Mouse (Mus musculus) spleen, adult 2 months (tissue): ENCODE results near the gene Arhgap28. TPM values are rescaled to one million over a fixed set of nuclear protein-coding genes. Genes with fewer than 3 reads are reported as not detected.

ENCODE experiments used
- DNase-seq, 2 experiments: peaks; one replicate each; pipeline versions ENCODE4 v3.0.0 to v3.0.0-alpha.2; 2012 to 2021; ENCODE audit warnings: low spot score in 2 of 2, low read depth in 1 of 2
- H3K27ac ChIP-seq: fragments of 200-500 bp; 2 replicates; pipeline ENCODE4 v1.5.1; 2012; ENCODE audit warnings: low read length, inconsistent platforms; ENCODE audit not compliant: insufficient read depth
- H3K27me3 ChIP-seq: fragments of 200-500 bp; 2 replicates; pipeline ENCODE4 v1.6.1; 2012; ENCODE audit warnings: mild to moderate bottlenecking, moderate library complexity, low read length, inconsistent platforms; ENCODE audit not compliant: control insufficient read depth, insufficient read depth
- H3K36me3 ChIP-seq: fragments of 200-500 bp; 2 replicates; pipeline ENCODE4 v1.6.1; 2012; ENCODE audit warnings: mild to moderate bottlenecking, low read length, inconsistent platforms; ENCODE audit not compliant: control insufficient read depth, insufficient read depth
- H3K4me1 ChIP-seq: fragments of 200-500 bp; 2 replicates; pipeline ENCODE4 v1.6.1; 2011; ENCODE audit warnings: inconsistent platforms; ENCODE audit not compliant: control insufficient read depth, insufficient read depth, insufficient read length
- H3K4me3 ChIP-seq: fragments of 200-500 bp; 2 replicates; pipeline ENCODE4 v1.5.1; 2011; ENCODE audit warnings: mild to moderate bottlenecking, inconsistent platforms; ENCODE audit not compliant: insufficient read depth, insufficient read length; ENCODE audit errors: extremely low read depth
- CTCF ChIP-seq: fragments of 200-500 bp; IDR thresholded peaks from 2 replicates; pipeline ENCODE4 v1.5.1; 2011; ENCODE audit warnings: mild to moderate bottlenecking, inconsistent platforms; ENCODE audit not compliant: insufficient read depth, insufficient read length, insufficient replicate concordance; ENCODE audit errors: extremely low read depth
- POLR2A ChIP-seq: fragments of 200-500 bp; IDR thresholded peaks from 2 replicates; pipeline ENCODE4 v1.6.1; 2011; ENCODE audit warnings: low read depth, low read length, inconsistent platforms
- WGBS: fragments of 180-500 bp; shearing (Covaris S2); methylation state at CpG from one replicate; pipeline ENCODE4 v1.1.7; 2018; 5-methylcytosine and 5-hydroxymethylcytosine counted together
- polyA plus RNA-seq: library from polyadenylated mRNA; depleted of rRNA; stranded (reverse); fragments of >200 nt; gene quantifications from 2 replicates; pipeline ENCODE4 v1.2.3, GENCODE M21; 2012

Gene Arhgap28
- polyA plus RNA-seq, 1 experiment, result 1.1 TPM

DNA sequence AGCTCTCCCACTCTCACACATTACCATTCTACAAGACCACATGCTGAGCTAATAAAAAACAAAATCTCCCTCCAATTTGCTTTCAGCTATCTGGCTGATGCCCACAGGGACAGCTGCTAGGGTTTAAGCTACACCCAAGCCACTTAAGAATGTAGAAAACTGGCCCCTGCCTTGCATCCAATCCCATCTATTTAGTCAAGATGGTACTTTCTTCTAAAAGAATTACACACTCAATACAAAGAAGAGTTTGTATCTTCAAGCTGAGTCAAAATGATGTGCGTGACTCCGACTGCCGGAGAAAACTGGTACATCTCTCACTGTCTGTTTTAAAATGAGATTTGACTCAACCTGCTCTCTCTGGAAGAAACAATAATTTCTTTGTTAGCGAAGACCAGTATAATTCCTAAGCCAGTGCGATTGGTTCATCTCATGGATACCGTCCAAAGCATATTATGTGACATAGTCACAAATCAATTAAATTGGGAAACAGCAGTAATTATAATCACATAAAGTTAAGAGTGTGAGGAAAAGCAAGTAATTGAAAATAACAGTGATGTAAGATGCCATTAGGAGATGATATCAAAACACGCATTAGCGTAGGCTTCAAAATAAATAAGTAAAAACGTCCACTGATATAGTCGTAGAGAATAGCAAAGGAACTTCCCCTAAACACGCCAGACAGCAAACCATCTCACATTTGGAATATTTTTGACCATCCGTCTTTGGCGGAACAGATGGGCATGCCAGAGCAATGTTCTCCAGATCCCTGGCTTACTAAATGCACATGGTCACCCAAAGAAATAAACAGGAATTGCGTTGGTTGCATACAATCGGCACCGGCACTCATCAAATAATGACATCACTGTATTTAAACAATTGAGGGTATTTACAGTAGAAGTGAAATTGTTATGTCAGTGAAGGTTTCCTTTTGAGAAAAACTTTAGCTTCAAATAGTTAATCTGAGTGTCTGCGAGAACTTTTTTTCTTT is 1.0 kb downstream of the Arhgap28 start:
- Histone ChIP-seq H3K36me3 (no peaks in the 10 kb centered on the region), H3K27ac (no peak overlapping the region), H3K4me3 (peak overlapping the region; percentile 14; the same call in 1 of the 2 replicates), H3K27me3 (no peaks in the 10 kb centered on the region; the same call in 1 of the 2 replicates), H3K4me1 (peaks cover 5% of the 10 kb centered on the region; the same call in 1 of the 2 replicates)
- 46% methylated on average over 17 of the region's 17 CpGs for WGBS
- TF ChIP-seq POLR2A (no peak), CTCF (no peak)
- no peak for DNase-seq

DNA sequence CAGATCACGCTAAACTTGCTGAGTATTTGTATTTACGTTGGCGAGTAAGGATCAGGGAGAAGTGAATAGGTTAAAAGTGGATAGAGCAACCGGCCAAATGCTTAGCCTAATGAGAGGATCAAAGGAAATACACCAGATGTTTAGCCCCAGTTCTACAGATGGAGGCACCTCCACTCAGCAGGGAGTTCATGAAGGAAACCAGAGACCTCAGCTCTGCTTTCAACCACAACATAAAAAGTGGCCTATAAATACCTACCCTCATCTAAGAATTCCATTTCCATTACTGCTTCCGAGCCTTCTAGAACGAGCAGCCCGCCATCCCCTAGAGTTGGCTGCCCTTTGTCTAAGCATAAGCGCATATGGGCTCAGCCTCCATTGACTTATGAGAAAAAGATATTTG is 4.1 kb downstream of the Arhgap28 start:
- 68% methylated on average over 8 of the region's 8 CpGs for WGBS
- Histone ChIP-seq H3K36me3 (no peaks in the 10 kb centered on the region), H3K4me1 (peaks cover 5% of the 10 kb centered on the region; the same call in 1 of the 2 replicates), H3K4me3 (no peak overlapping the region), H3K27ac (no peak overlapping the region), H3K27me3 (no peaks in the 10 kb centered on the region; the same call in 1 of the 2 replicates)
- TF ChIP-seq CTCF (no peak), POLR2A (no peak)
- DNase-seq, result no peak

DNA sequence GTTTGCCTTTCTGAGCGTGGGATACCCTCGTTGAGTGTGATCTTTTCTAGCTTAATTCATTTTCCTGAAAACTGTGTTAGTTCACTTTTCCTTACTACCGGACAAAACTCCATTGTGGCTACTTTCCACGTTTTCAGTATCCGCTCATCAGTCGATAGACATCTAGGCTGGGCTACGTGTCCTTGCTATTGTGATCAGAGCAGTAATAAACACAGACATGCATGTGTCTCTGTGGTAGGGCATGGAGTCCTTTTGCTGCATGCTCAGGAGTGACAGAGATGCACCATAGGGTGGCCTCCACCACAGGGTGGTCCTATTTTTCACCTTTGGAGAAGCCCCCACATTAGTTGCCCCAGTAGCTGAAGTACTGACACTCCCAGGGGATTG is 7.2 kb downstream of the Arhgap28 start:
- TF ChIP-seq CTCF (no peak), POLR2A (no peak)
- DNase-seq, result no peak
- H3K4me1 ChIP-seq, result no peaks in the 10 kb centered on the region
- no peak overlapping the region for H3K27ac ChIP-seq
- H3K36me3 ChIP-seq, result no peaks in the 10 kb centered on the region
- H3K27me3 ChIP-seq, result no peaks in the 10 kb centered on the region
- WGBS, result 84% methylated on average over 7 of the region's 7 CpGs
- H3K4me3 ChIP-seq, result no peak overlapping the region

DNA sequence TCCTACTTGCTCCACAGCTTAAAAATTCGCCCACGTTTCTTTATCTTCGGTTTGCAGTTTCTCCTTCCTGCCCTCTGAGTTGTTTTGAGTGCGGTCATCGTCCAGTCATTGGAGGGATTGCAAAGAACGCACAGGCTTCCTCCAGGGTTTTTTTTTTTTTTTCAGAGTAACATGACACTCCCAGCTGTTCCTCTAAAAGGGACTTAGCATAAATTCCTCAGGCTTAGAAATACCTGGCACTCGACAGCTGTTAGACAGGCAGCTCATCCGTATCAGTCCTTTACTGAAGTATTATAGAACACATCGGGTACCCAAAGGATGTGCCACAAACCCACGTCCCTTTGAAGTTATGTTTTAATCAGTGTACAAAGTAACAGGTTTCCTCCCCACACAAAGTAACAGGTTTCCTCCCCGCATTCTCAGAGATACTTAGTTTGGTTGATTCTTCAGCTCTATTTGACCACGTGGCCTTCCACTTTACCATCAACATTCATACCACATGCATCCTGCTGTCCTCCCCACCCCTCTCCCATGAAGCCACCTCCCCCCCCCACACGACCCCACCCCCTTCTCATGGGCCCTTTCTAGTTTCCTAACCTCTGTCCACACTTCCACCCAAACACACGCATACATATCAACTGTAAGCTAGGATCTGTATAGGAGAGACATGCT is 7.7 kb downstream of the Arhgap28 start:
- DNase-seq, result no peak
- TF ChIP-seq POLR2A (no peak), CTCF (no peak)
- no peak overlapping the region for H3K27ac ChIP-seq
- no peaks in the 10 kb centered on the region for H3K27me3 ChIP-seq
- no peaks in the 10 kb centered on the region for H3K4me1 ChIP-seq
- 14% methylated on average over 14 of the region's 14 CpGs for WGBS
- no peaks in the 10 kb centered on the region for H3K36me3 ChIP-seq
- H3K4me3 ChIP-seq, result no peak overlapping the region

DNA sequence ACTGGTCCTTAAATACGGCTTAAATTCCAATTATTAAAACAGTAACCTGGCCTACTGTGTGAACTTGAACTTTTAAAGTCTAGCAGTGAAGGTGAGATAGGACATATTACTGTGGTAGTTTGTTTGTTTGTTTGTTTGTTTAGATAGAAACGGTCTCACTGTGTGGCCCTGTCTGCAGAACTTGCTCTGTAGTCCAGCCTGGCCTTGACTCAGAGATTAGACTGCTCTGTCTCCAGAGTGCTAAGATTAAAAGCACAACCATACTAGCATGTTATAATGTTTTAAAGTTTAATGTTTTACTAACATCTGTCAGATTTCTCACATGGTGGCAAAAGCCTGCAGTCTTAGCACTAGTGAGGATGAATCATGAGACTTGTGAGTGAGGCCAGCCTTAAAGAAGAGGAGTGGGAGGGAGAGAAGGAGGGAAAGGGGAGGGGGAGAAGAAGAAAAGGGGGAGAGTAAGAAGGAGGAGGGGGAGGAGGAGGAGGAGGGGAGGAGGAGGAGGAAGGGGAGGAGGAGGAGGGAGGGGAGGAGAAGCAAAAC is 8.6 kb downstream of the Arhgap28 start:
- Histone ChIP-seq H3K27ac (no peak overlapping the region), H3K36me3 (no peaks in the 10 kb centered on the region), H3K4me3 (no peak overlapping the region), H3K27me3 (no peaks in the 10 kb centered on the region), H3K4me1 (no peaks in the 10 kb centered on the region)
- TF ChIP-seq CTCF (no peak), POLR2A (no peak)
- WGBS, result 90% methylated on average over 2 of the region's 2 CpGs
- DNase-seq, result no peak

DNA sequence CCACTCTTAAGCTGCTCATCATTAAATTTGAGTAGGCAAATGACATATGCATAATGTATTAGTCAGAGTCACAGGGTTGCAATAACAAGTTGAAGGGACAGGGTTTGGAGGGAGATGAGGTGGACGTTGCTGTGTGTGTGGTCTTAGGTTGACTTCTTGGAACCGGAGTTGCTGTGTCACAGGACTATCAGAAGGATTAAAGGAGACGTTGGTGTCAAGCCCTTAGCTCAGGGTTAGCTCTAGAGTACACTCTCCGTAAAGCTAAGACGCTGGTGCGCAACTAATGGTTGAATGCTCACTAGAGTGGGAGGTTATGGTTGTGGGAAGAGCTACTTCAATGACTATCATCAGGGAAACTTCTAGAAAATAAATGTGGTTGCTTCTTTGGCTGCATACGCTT is 9.1 kb downstream of the Arhgap28 start:
- H3K27ac ChIP-seq, result no peak overlapping the region
- H3K36me3 ChIP-seq, result no peaks in the 10 kb centered on the region
- TF ChIP-seq CTCF (no peak), POLR2A (no peak)
- H3K27me3 ChIP-seq, result no peaks in the 10 kb centered on the region
- H3K4me3 ChIP-seq, result no peak overlapping the region
- 92% methylated on average over 7 of the region's 7 CpGs for WGBS
- no peaks in the 10 kb centered on the region for H3K4me1 ChIP-seq
- DNase-seq, result no peak
